Mouse (Mus musculus): Measurements from ENCODE around the gene Btbd9.
"Not testable (repeated sequence)": the region's sequence is repeated elsewhere in the genome, so short reads cannot be mapped to it uniquely, and the experiment has no call there.

Gene Btbd9

DNA sequence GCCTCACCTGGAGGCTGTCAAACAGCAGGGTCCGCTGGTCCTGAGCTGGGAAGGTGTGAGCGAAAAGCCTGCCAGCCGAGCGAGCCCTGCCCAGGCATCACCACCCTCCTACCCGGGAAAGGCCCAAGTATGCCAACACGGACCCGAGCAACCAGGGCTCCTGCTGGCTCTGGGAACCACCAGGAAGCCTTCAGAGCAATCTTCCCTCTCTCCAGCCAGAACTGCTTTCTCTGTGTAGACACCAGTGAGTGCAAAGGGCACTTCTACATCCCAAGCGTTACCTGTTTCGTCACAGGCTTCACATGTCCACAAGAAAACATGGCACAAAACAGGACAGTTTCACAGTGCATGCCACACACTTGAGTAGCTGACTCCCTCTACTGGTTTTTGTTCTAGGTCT is 63.3 kb downstream of the Btbd9 start:
- DNase-seq (ENCODE audit: low spot score in 2 of 2) = no peak

DNA sequence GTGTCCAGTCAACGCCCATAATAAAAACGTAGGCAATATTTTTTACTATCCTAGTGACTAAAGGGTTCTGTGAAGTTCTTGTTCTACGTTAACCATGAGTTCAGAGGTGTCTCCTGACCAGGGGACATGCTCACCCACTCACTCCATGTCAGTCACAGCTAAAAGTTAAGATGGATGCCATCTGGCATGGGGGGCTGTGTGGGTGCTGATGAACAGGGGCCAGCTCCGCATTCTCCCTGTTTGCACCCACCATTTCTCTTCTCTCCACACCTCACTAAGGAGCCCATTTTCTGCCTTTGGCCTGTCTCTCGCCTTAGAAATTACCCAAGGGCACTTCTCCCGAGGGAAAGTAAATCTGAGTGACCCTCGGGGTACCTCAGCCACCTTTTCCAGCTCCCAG is 63.8 kb downstream of the Btbd9 start:
- no peak for DNase-seq (ENCODE audit: low spot score in 2 of 2)

DNA sequence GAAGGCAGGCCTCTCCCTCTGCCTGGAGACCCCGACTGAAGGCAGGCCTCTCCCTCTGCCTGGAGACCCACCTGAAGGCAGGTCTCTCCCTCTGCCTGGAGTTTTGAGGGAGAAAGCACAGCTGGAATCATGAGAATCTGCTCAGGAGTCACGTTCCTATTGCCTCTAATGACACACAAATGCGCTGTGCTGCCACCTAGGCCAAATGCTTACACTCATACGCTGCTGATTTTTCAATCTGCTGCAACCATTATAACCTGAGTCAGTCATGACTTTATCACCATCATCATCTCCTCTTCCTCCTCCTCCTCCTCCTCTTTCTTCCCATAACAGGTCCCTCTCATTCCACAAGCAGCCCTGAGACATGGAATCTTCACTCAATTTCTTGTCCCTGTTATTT is 64.3 kb downstream of the Btbd9 start:
- no peak for DNase-seq (ENCODE audit: low spot score in 2 of 2)

DNA sequence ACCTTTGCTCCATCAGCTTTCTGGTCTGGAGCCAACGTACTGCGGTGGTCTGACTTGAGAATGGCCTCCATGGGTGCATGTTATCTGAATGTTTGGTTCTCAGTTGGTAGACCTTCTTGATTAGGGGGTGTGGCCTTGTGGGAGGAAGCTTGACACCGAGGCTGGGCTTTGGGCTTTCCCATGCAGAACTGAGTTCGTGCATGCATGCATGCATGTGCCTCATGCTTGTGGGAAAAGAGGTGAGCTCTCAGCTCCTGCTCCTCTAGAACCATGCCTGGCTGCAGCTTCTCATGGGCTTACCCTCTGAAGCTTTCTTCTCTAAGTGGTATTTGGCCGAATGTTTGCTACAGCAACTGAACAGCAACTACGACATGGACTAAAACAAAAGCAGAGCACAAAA is 64.9 kb downstream of the Btbd9 start:
- DNase-seq (ENCODE audit: low spot score in 2 of 2) = no peak

DNA sequence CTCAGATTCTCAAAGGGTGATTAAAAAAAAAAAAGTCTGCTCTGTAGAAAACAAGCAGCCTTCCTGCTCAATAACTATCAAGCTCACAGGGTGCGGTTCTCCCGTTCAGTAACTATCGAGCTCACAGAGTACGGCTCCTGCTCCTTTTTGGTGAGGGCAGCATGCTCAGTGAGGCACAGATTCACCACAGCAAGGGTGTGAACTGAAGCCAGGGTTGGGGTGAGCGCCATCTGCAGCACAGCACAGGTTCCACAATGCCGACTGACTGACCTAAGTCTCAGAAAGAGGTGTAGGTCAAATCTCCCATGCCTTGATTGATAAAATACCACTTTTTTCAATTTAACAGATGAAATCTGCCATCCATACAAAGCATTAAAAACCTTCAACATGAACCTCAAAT is 66.1 kb downstream of the Btbd9 start:
- no peak for DNase-seq (ENCODE audit: low spot score in 2 of 2)

DNA sequence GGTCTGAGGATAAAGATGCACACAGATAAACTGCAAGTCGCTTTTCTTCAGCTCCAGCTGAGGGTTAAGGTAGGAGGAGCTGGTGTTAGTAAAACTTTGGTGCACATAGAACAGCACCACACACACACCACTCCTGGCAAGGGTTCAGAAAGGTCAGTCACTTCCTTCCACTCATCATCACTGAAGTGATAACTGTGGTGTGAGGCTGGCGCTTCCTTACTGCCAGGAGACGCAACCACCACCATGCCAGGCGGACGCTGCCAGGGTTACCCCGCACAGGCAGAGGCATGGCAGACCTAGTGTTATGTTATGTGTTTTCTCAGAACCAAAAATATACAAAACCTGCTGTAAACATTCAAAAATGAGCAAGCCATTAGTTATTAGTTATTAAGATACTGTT is 66.6 kb downstream of the Btbd9 start:
- no peak for DNase-seq (ENCODE audit: low spot score in 2 of 2)

DNA sequence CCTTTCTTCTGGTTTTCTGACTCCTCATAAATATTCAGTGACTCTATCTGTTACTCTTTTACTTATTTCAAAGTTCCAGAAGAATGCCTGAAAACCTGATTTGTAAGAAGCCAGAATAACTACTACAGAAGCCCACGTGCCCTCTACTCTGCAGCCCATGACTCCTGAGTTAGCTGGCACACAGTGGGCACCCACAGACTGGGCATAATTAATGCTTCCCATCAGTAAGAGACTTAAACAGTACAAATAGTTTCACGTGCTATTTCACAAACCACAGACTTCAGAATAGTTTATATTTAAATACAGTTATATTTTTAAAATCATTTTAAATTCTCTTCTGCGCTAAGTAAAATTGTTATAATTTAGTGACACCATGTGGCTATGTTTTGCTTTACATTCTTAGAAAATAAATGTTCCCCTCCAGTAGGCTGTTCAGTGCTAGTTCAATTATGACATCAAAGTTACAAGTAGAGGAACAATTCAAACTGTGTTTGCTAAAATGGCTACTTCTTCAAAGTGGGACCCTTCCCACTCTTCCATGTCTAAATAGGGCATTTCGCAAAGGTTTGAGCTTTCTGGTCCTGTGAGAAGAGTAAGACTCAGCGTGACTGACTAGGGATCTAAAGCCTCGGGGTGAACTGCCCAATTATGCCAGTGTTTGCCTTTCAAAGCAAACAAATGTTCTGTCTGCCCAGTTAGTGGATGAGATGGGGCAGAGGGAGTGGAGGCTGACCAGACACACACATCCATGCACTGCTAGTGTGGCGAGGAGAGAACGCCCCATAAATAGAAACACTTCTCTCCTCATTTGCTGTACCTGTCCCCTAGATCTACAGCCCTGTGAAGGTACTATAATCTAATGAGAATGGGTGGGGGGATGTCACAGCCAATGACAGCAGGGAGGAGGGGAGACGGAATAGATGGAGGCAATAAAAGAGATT is 68.4 kb downstream of the Btbd9 start:
- no peak for DNase-seq (ENCODE audit: low spot score in 2 of 2)

DNA sequence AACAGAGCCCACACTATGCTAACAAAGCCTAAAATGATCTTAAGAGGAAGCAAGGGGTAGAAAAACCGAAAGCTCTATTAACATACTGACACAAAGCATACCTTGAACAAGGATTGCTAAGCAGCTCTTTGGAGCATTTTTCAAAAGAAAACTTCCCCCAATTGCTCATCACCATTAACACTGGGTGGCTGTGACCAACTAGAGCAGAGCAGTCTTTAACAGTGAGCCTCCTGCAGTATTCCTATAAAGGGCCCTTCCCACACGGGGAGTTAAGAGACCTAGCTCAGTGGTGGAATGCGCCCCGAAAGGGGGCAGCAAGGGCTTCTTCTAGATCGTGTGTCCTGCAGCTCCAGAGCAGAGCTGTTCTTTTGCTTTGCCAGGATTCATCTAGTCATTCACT is 69.4 kb downstream of the Btbd9 start:
- DNase-seq (ENCODE audit: low spot score in 2 of 2) = no peak

DNA sequence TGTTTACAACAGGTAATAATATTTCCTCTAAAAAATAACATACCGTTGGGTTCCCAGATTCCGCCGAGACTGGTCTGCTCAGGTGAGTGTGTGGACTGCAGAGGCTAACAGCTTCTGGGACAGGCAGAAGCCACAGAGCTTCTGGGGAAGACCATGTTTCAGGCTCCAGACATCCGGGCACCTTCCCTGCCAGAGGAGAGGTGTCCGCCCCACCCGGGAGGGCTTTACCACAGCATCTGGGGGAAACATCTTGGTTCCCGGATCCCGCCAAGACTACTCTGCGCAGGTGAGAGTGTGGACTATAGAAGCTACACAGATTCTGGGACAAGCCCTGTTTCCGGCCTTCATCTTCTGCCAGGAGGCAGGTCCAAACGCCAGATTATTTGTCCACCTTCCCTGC is 76.7 kb downstream of the Btbd9 start:
- not testable (repeated sequence) for DNase-seq (ENCODE audit: low spot score in 2 of 2)

DNA sequence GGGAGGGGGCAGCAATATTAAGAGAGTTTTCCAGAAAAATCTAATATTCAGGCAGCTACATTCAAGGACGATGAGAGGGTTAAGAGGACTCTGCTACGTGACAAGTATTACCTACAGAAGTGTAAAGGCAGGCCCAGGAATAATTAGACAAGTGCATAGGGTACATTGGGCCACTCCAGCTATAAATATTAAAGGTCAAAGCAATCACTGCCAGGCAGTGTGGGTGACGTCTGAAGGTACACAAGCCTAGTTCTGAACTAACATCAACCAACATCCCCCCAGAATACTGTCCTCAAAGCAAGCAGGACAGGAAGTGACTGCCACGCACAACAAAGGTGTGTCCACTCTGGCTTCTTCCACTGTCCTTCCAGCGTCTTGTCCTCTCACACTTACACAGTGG is 77.5 kb downstream of the Btbd9 start:
- no peak for DNase-seq (ENCODE audit: low spot score in 2 of 2)

DNA sequence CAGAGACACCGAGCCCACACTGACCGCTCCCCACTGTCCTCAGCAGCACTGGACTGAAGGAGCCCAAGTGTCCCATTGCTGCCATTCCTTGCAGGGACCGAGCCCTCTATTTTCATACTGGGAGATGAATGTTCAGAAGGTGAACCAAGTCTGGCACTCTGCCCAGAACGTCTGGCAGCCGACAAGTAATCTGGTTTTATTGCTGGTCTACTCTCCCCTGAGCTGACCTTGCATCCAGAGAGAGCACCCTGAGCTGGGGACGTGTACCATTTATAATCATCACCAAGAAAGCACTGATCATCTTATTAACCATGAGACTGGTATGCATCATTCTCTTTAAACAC is 77.9 kb downstream of the Btbd9 start:
- DNase-seq (ENCODE audit: low spot score in 2 of 2) = peak in 1 of 2 experiments; percentile 20

DNA sequence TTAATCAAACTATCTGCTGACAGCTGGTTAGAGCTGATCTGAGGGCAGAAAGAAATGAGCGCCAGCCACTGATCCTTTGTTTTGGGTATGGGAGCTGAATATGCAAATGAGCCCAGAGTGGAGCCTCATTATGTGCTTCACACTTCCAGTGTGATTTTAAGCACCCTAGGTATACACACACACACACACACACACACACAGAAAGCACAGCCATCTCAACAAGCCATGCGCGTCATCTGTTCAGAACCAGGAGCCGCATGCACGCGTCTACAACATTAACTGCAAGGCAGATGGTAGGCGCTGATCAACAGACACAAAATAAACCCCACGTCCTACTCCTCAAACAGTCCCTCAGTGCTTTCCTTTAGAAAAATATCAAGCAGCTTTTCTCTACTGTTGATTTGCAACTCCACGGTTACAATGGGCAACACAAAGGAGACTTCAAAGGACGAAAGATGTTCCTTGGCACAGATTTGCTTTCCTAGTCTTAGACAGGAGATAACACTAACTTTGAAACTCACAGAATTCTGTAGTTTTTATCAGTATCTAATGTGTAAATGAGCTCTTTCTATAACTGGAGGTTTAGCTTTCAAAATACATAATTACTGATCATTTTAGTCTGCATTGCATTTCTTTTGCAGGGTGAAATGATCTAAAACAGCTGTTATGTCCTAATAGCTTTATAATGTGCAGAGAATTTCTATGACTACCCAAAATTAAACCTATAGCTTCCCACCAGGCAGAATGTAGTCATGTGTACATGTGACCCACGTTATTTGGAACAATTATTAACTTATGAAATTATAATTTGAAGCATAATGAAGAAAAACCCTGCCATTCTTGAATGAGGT is 78.5 kb downstream of the Btbd9 start:
- no peak for DNase-seq (ENCODE audit: low spot score in 2 of 2)

DNA sequence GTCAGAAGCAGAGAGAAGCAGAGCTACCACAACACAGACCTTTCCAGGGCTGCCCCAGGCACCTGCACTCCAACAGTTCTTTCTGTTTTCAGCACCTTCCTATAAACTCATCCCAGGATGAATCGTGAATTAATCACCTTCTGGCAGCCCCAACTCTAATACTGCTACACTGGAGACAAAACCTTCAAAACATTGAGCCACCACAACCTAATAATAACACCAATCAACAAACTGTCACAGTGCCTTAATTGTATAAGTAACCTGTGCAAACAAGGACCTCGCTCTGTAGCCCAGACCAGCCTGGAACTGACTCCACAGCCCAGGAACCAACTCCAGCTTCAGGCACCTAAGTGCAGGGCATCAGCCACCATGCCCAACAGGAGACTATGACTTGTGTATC is 80.7 kb downstream of the Btbd9 start:
- DNase-seq (ENCODE audit: low spot score in 2 of 2) = no peak

DNA sequence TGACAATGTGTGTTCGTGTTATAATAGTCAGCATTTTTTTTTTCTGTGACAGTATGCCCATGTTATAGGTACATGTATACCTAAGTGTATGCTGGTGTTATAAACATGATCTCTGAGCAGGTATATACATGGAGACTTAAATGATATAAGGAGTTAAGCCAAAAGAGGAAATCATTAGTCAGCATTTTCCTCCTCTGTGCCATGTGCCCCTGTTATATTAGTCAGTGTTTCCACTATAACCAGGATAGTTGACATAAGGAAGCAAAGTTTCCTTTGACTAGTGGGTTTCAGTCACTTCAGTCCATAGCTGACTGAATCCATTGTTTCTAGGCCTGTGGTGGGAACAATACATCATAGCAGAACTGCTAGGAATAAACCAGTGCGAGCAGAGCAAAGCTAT is 81.1 kb downstream of the Btbd9 start:
- DNase-seq (ENCODE audit: low spot score in 2 of 2) = no peak

DNA sequence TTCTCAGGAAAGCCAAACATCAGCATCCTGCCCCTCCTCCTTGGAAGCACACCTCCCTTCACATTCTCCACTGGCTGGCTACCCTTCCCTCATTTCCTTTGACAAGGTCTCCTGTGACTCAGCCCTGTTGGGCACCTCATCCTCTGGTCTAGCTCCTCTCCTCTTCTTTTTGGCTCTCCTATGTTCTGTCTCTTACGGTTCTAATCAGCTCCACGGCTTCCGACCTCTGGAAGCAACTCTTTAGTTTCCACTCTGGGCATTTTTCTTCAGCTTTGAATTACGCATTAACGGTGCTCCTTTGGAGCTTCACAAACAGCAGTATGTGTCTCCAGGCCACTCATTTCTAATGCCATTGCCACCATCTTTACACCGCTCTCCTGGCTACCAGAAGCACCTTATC is 82.8 kb downstream of the Btbd9 start:
- no peak for DNase-seq (ENCODE audit: low spot score in 2 of 2)

DNA sequence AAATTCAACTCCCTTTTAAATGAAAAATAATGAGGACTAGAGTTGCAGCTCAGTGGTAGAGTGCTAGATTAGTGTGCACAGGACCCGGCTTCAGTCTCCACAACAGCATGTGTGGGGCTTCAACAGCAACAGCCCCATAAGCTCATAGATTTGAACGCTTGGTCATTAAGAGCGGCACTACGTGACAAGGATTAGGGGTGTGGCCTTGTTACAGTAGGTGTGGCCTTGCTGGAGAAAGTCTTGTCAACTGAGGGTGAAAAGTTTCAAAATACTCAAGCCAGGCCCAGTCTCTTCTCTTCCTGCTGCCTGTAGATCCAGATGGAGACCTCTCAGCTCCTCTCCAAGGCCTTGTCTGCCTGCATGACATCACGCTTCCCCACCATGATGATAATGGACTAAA is 84.1 kb downstream of the Btbd9 start:
- DNase-seq (ENCODE audit: low spot score in 2 of 2) = no peak

DNA sequence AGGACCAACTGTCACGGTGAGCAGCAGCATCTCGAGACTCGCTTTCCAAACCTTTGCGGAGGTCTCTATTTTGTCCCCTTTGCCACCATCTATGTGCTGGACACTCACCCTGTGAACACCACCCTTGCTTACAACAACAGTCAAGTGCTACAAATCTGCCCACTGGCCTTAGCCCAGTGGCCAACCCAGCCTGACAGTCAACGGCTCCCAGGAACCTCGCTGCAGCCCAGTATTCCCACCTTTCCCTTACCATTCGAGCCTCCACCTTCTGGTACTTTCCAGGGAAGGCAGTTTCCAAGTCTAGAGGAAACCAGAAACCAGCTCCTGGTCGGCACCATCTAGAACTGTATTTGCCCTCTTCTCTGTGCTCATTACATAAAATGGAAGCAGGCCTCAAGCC is 84.7 kb downstream of the Btbd9 start:
- DNase-seq (ENCODE audit: low spot score in 2 of 2) = no peak

DNA sequence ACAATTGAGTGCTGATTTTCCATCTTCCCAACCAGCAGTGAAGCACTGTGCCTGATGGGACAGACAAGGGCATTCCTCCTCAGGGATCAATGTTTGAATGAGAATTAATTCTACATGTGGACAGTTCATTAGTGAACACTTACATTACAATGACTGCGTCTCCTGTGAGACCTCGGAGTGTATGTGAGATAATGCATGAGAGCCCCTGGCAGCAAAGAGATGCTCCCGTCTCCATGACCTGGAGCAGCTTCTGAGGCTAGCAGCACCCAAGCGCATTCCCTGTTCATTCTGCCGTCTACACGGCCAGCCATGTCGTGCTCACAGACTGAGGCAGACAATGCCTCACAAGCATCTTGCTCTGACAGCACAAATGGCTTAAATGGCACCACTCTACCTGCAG is 85.7 kb downstream of the Btbd9 start:
- no peak for DNase-seq (ENCODE audit: low spot score in 2 of 2)

DNA sequence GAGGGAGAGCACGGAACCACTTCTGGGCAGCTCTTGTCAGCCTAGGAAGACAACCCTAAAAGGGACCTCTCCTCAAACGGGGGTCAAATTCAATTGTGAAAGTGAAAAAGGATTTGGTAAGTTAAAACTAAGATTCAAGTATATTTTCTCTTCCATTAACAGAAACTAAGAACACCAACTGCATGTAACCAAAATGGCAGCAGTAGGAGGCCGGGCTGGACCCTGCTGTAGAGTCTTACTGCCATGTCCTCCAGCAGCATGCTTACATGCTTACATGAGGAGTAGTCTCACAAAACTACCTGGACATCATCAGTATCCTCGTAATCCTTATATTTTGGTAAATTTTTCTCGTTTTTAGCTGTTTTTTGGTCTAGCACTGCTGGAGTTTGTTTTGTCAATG is 86.2 kb downstream of the Btbd9 start:
- no peak for DNase-seq (ENCODE audit: low spot score in 2 of 2)

DNA sequence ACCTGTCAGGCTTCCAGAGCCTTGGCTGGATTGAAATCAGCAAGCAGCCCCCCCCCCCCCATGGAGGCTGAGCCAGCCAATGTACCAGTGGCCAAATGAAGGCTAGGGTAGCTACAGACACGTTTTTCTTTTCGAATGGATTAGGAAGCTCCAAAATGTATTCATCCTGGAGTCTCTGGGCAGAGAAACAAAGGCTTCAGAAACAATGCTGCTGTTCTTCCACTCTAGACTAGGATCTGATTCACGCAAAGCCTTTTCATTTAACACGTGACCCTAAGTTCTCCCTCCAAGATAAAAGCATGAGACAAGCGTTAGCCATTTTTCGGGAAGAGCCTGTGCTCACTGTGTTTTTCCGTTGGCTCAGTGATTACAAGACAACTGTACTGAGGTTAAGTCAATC is 86.7 kb downstream of the Btbd9 start:
- no peak for DNase-seq (ENCODE audit: low spot score in 2 of 2)

DNA sequence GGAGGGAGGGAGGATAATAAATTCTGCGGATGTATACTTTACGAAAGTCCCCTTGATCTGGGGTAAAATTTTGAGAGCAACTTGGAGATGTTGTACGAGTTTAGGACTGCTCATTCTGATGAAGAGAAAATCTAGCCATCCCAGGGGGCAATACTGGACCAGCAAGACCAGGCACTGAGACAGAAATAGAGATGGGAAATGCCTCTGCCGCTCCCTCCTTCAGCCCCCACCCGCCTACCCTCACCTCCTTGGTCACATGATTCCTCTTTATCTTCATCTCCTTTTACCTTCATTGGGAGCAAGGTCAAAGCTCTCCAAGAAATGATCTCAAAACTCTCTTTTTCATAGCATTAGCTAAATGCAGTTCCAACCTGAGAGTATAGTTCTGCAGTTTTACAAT is 88.6 kb downstream of the Btbd9 start:
- no peak for DNase-seq (ENCODE audit: low spot score in 2 of 2)

DNA sequence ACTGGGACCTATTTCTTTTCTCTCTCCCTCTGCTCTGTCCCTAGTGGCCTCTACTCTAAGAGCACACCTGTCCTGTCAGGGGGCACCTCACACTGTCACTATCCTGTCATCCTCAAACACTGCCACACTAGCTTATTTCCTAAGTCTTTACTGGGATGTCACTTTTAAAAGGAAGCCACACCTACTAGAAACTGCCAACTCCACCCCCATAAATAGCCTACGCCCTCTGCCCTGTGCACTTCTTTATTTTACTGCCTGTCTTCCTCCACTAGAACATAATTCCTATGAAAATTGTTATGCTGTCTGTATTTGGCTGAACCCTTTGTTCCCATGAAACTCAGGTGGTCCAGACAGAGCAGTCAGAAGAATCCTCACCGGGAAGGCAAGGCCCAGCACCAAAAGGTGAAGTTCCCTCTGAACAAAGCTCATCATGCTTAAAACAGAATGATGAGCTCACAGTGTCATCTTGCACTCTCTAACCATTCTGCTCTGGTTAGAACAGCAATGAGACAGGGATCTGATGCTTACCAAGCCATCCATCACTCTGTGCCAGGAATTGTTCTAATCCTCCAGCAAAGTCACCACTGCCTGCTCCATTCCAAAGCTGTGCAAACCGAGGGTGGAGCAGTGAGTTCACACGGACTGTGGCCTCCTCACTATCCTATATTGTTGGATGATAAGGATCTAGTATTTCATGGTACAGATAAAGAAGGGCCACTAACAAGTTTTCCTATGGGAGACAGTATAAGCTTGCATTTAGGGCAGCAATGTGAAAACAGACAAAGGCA is 91.0 kb downstream of the Btbd9 start:
- no peak for DNase-seq (ENCODE audit: low spot score in 2 of 2)
